Mouse (Mus musculus) bone marrow, adult 2 months (tissue): ENCODE measurements around the gene Dmc1.

Source experiments
- CTCF ChIP-seq: fragments of 200-500 bp; IDR thresholded peaks from 2 replicates; pipeline ENCODE4 v1.5.1; 2011; ENCODE audit warnings: low read length, control low read depth; ENCODE audit not compliant: control insufficient read depth, insufficient read depth
- POLR2A ChIP-seq: fragments of 200-500 bp; IDR thresholded peaks from 2 replicates; pipeline ENCODE4 v1.6.1; 2011; ENCODE audit warnings: low read depth, mild to moderate bottlenecking, control low read depth, low read length, borderline replicate concordance; ENCODE audit not compliant: control insufficient read depth

- TF ChIP-seq POLR2A (no peak), CTCF (no peak)
Measured at GRCm38 (mm10) chr15:79576947-79577346, 28.0 kb downstream of the Dmc1 start.
